Mouse (Mus musculus) ES-Bruce4 (cell line): ENCODE results near the gene Ip6k1.

Source experiments
- CTCF ChIP-seq: IDR thresholded peaks from one replicate; pipeline ENCODE4 v1.8.1; 2011; ENCODE audit warnings: low read depth, low read length
- POLR2A ChIP-seq: IDR thresholded peaks from one replicate; pipeline ENCODE4 v1.8.1; 2011; ENCODE audit warnings: low read length; ENCODE audit not compliant: insufficient read depth

- no peak for TF ChIP-seq CTCF
- TF ChIP-seq POLR2A: no peak
Observed at GRCm38 (mm10) chr9:107967437-107967836, 34.9 kb upstream of the Ip6k1 start.
